Comparison of ENCODE assay signal across 28 mouse cellular contexts in genomic region chr3:29959051-29959450, GRCm38 (mm10).
DNase-seq lines count a peak whose midpoint lies in the region; ATAC-seq and TF ChIP-seq lines count a peak whose summit lies in the region.
"Had no signal": no experiment of that assay in that cellular context is flagged by ENCODE, and none has a peak within 500 bp of the region (broad histone marks: within the 10 kb centered on the region; RNA-seq: fewer than 3 reads in every experiment).

No protein-coding gene starts in this region.

- in situ Hi-C loops in CH12.LX (cut with MboI; ENCODE audit: low pct_ligation_motif_present, low pct_unique_long_range_greater_than_20kb, low sequenced_read_pairs), result no loop called here

- no peaks in the 10 kb centered on the region for H3K9me3 ChIP-seq in heart, embryonic 12.5 days (replicated peaks)
- no peaks in the 10 kb centered on the region for H3K9me3 ChIP-seq in CH12.LX (replicated peaks; ENCODE audit: low read length)
- H3K9me3 ChIP-seq: embryonic facial prominence, embryonic 12.5 days; embryonic facial prominence, embryonic 15.5 days; forebrain, embryonic 10.5 days; forebrain, embryonic 13.5 days; heart, embryonic 10.5 days; hindbrain, embryonic 12.5 days; hindbrain, embryonic 15.5 days had no signal

- no peak for TF ChIP-seq POLR2A in heart, adult 2 months (IDR thresholded peaks at IDR 0.05; ENCODE audit: insufficient read depth, low read depth, low read length)
- TF ChIP-seq POLR2A in CH12.LX (IDR thresholded peaks at IDR 0.05; ENCODE audit: low read depth, low read length), result no peak
- no peak for TF ChIP-seq POLR2A in myocyte (IDR thresholded peaks at IDR 0.05; ENCODE audit: insufficient read length, low read depth)

- peaks cover 1% of the 10 kb centered on the region for H3K4me1 ChIP-seq in heart, adult 2 months (ENCODE audit: control insufficient read depth, insufficient read depth, low read length)
- no peaks in the 10 kb centered on the region for H3K4me1 ChIP-seq in heart, embryonic 12.5 days (replicated peaks)
- peaks cover 0 to 13% of the 10 kb centered on the region in 2 experiments; a peak in 2 of 4 replicates for H3K4me1 ChIP-seq in CH12.LX (ENCODE audit: control insufficient read depth in 1 of 2, insufficient read depth in 2 of 2)
- H3K4me1 ChIP-seq: embryonic facial prominence, embryonic 12.5 days; embryonic facial prominence, embryonic 15.5 days; heart, embryonic 10.5 days; hindbrain, embryonic 12.5 days had no signal

- TF ChIP-seq EP300 in heart, adult 2 months (IDR thresholded peaks at IDR 0.05; ENCODE audit: insufficient read depth, low read depth, low read length), result no peak
- no peak for TF ChIP-seq EP300 in CH12.LX (IDR thresholded peaks at IDR 0.05; ENCODE audit: low read length)

- H3K9ac ChIP-seq in heart, adult 2 months (ENCODE audit: low read depth, low read length), result no peak overlapping the region
- no peak overlapping the region for H3K9ac ChIP-seq in heart, embryonic 12.5 days
- no peak overlapping the region for H3K9ac ChIP-seq in CH12.LX (ENCODE audit: insufficient read depth, low read depth)
- H3K9ac ChIP-seq: embryonic facial prominence, embryonic 12.5 days; embryonic facial prominence, embryonic 15.5 days; forebrain, embryonic 13.5 days; hindbrain, embryonic 12.5 days; hindbrain, embryonic 15.5 days had no signal

- WGBS in heart, adult 2 months, result 66% methylated on average over 3 of the region's 3 CpGs
- WGBS in heart, embryonic 12.5 days, result 73% methylated on average over 3 of the region's 3 CpGs

- no peak for TF ChIP-seq RAD21 in CH12.LX (IDR thresholded peaks at IDR 0.05; ENCODE audit: low read depth, low read length)

- no peaks in the 10 kb centered on the region for H3K79me2 ChIP-seq in heart, adult 2 months (replicated peaks; ENCODE audit: control insufficient read depth, insufficient read depth, low read length)
- no peaks in the 10 kb centered on the region for H3K79me2 ChIP-seq in CH12.LX (replicated peaks; ENCODE audit: control insufficient read depth, extremely low read depth, insufficient read depth, poor library complexity, severe bottlenecking)
- H3K79me2 ChIP-seq in myocyte (ENCODE audit: control insufficient read depth, insufficient read depth), result no peaks in the 10 kb centered on the region

- TF ChIP-seq CTCF in heart, adult 2 months (IDR thresholded peaks at IDR 0.05), result no peak
- no peak for TF ChIP-seq CTCF in CH12.LX (conservative IDR thresholded peaks at IDR 0.05 in 1 of 2, IDR thresholded peaks at IDR 0.05 in 1 of 2; ENCODE audit: low read depth in 2 of 2, low read length in 2 of 2)

- H3K27ac ChIP-seq in heart, adult 2 months, result peak overlapping the region; percentile 29
- H3K27ac ChIP-seq in heart, embryonic 12.5 days (ENCODE audit: poor library complexity, severe bottlenecking), result no peak overlapping the region
- no peak overlapping the region for H3K27ac ChIP-seq in CH12.LX (ENCODE audit: insufficient read depth, low read depth)
- H3K27ac ChIP-seq: embryonic facial prominence, embryonic 12.5 days; embryonic facial prominence, embryonic 15.5 days; forebrain, embryonic 10.5 days; forebrain, embryonic 13.5 days; heart, embryonic 10.5 days; hindbrain, embryonic 12.5 days; hindbrain, embryonic 15.5 days had no signal

- dilution Hi-C loops in CH12.LX (cut with MboI; ENCODE audit: extremely low pct_ligation_motif_present, extremely low pct_unique_long_range_greater_than_20kb, low sequenced_read_pairs), result no loop called here

- H3K4me3 ChIP-seq in heart, adult 2 months, result no peak overlapping the region
- H3K4me3 ChIP-seq in heart, embryonic 12.5 days, result no peak overlapping the region
- no peak overlapping the region for H3K4me3 ChIP-seq in CH12.LX (replicated peaks in 1 of 3; ENCODE audit: low read depth in 2 of 3, low read length in 2 of 3, poor library complexity in 1 of 3)
- no peak overlapping the region for H3K4me3 ChIP-seq in myocyte
- H3K4me3 ChIP-seq: embryonic facial prominence, embryonic 12.5 days; embryonic facial prominence, embryonic 15.5 days; erythroblast, embryonic 14.5 days; forebrain, embryonic 10.5 days; forebrain, embryonic 13.5 days; heart, embryonic 10.5 days; hindbrain, embryonic 12.5 days; hindbrain, embryonic 15.5 days had no signal

- no peak for DNase-seq in heart, adult 2 months
- DNase-seq in CH12.LX (ENCODE audit: extremely low read depth), result peak; percentile 29
- DNase-seq in NIH3T3 (ENCODE audit: low read depth), result peak; percentile 68
- DNase-seq in left cerebral cortex, adult 18-20 months (ENCODE audit: low spot score in 2 of 2), result no peak
- DNase-seq in right cerebral cortex, postnatal 14 days, result no peak
- DNase-seq: adrenal gland, postnatal 10 days; adrenal gland, postnatal 36 days; cerebellum, adult 2 months; cerebellum, adult 9-11 months; cerebellum, postnatal 25 days; embryo, embryonic 11 days; gastrocnemius, postnatal 25 days; heart, adult 18-20 months; kidney, adult 2 months had no signal

- H3K4me2 ChIP-seq in heart, embryonic 12.5 days, result no peak overlapping the region
- H3K4me2 ChIP-seq in CH12.LX (ENCODE audit: insufficient read depth, low read depth, poor library complexity, severe bottlenecking) (peak overlapping the region; percentile 21; the same call in 1 of the 2 replicates), myocyte (ENCODE audit: low read depth) (peak overlapping the region; percentile 58)
- H3K4me2 ChIP-seq: embryonic facial prominence, embryonic 12.5 days; embryonic facial prominence, embryonic 15.5 days; forebrain, embryonic 13.5 days; hindbrain, embryonic 12.5 days; hindbrain, embryonic 15.5 days had no signal

- no peak for ATAC-seq in heart, embryonic 12.5 days (ENCODE audit: insufficient number of reproducible peaks, low FRiP score)
- ATAC-seq: activated CD4-positive, CD25-positive, alpha-beta regulatory T cell, adult 4 months; forebrain, embryonic 13.5 days; forebrain, embryonic 16.5 days; intestine, postnatal 0 days had no signal

- H3ac ChIP-seq in myocyte (ENCODE audit: control insufficient read depth, insufficient read length), result no peak overlapping the region

- H3K27me3 ChIP-seq in heart, adult 2 months (ENCODE audit: control insufficient read depth, insufficient read depth, low read length), result no peaks in the 10 kb centered on the region
- no peaks in the 10 kb centered on the region for H3K27me3 ChIP-seq in heart, embryonic 12.5 days (replicated peaks)
- no peaks in the 10 kb centered on the region for H3K27me3 ChIP-seq in CH12.LX (replicated peaks)
- no peaks in the 10 kb centered on the region for H3K27me3 ChIP-seq in myocyte (ENCODE audit: control insufficient read depth, insufficient read depth, insufficient read length)
- H3K27me3 ChIP-seq: embryonic facial prominence, embryonic 12.5 days; embryonic facial prominence, embryonic 15.5 days; forebrain, embryonic 13.5 days; hindbrain, embryonic 12.5 days; hindbrain, embryonic 15.5 days had no signal

- peaks cover 20% of the 10 kb centered on the region for H3K36me3 ChIP-seq in heart, adult 2 months (ENCODE audit: control insufficient read depth, insufficient read depth, low read length)
- H3K36me3 ChIP-seq in heart, embryonic 12.5 days, result peaks cover 35% of the 10 kb centered on the region
- H3K36me3 ChIP-seq in CH12.LX (replicated peaks in 1 of 2; ENCODE audit: control insufficient read depth in 1 of 2, insufficient read depth in 1 of 2, low read length in 1 of 2) (no peaks in the 10 kb centered on the region), myocyte (ENCODE audit: control insufficient read depth, insufficient read depth) (peaks cover 11% of the 10 kb centered on the region)
- H3K36me3 ChIP-seq: embryonic facial prominence, embryonic 15.5 days; G1E; hindbrain, embryonic 12.5 days; hindbrain, embryonic 15.5 days had no signal

- intact Hi-C loops in heart, adult 2 months (cut with DNase I), result no loop called here

TF ChIP-seq in CH12.LX, 34 proteins besides CTCF, POLR2A, EP300 and RAD21:
- TF ChIP-seq BHLHE40 (IDR thresholded peaks at IDR 0.05; ENCODE audit: low read depth, low read length) (0 out of 2 replicates have a peak, but pooled peaks have one; percentile 6), MAZ (IDR thresholded peaks at IDR 0.05; ENCODE audit: low read depth, low read length) (no peak), JUND (conservative IDR thresholded peaks at IDR 0.05; ENCODE audit: low read depth, low read length) (no peak), ETS1 (conservative IDR thresholded peaks at IDR 0.05; ENCODE audit: low read depth, low read length) (no peak; the same call in 1 of the 2 replicates), ZMIZ1 (IDR thresholded peaks at IDR 0.05; ENCODE audit: low read depth, low read length) (no peak)
TF ChIP-seq in CH12.LX: peak in this region for 1.

TF ChIP-seq in myocyte, 11 proteins besides CTCF, POLR2A, EP300 and RAD21:
- TF ChIP-seq TCF12 (IDR thresholded peaks at IDR 0.05; ENCODE audit: insufficient read depth, poor library complexity, severe bottlenecking) (no peak), TCF3 (IDR thresholded peaks at IDR 0.05; ENCODE audit: insufficient read length, low read depth) (no peak), MYOD1 (IDR thresholded peaks at IDR 0.05; ENCODE audit: control insufficient read depth in 1 of 3, insufficient read length in 2 of 3, low read depth in 2 of 3) (no peak), USF1 (IDR thresholded peaks at IDR 0.05; ENCODE audit: low read depth) (no peak), CEBPB (IDR thresholded peaks at IDR 0.05; ENCODE audit: insufficient read depth, poor library complexity, severe bottlenecking) (no peak), MYOG (IDR thresholded peaks at IDR 0.05; ENCODE audit: control insufficient read depth in 1 of 3, insufficient read depth in 1 of 3, insufficient read length in 2 of 3, low read depth in 2 of 3) (no peak), REST (IDR thresholded peaks at IDR 0.05; ENCODE audit: insufficient read depth, insufficient read length) (no peak)
TF ChIP-seq in myocyte: peak in this region for 0.

Comparison
In these comparisons a context has a peak if more than half of its experiments do, and no peak if none do; other contexts are left out.
1. DNase-seq: peak in CH12.LX (single experiment) and NIH3T3 (single experiment); none in heart, adult 2 months (0 of 2), left cerebral cortex, adult 18-20 months (0 of 2) and right cerebral cortex, postnatal 14 days (single experiment).